Mouse (Mus musculus) hematopoietic stem cell, adult 5-6 weeks (primary cell): ENCODE results near the gene Abcb8. TPM values are rescaled to one million over a fixed set of nuclear protein-coding genes. Genes with fewer than 3 reads are reported as not detected.
A peak's percentile ranks its signal among the peaks of the same experiment; 100 is the strongest.

Experiments used
- ATAC-seq, 2 experiments: fragments of 125-278 bp in 1 of 2; replicated peaks in 1 of 2; 2 replicates each; pipeline ENCODE4 v1.8.0; 2016 to 2017; ENCODE audit warnings: inconsistent platforms in 2 of 2, mild to moderate bottlenecking in 2 of 2, moderate number of reproducible peaks in 2 of 2, low read depth in 1 of 2, moderate TSS enrichment in 1 of 2; ENCODE audit not compliant: low FRiP score in 2 of 2, poor library complexity in 2 of 2, severe bottlenecking in 2 of 2, insufficient read depth in 1 of 2, low TSS enrichment in 1 of 2
- total RNA-seq: library from RNA; stranded (forward); fragments of 172-1452, 232-1000 nt; gene quantifications from 2 replicates; pipeline ENCODE4 v1.2.3, GENCODE M21; 2017

Gene Abcb8
- total RNA-seq, 1 experiment from 2014 or later: 8.6 TPM

DNA sequence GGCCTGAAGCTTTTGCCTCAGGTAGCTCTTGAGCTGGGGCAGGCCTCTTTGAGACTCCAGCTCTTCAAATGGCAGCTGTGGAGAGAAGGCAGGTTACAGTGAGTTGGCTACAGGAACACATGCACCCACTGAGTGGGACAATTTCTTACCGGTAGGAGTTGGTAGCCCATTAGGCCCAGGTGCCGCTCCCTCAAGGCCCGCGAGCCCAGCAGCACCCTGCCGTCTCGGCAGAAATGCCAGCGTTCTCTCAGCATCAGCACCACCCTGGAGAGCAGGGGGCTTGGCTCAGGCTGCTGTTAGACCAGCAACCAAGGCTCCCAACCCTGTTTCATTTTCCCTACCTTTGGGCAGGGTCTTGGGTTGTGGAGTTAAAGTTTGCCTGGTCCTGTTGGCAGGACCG, 47.7 kb downstream of the Abcb8 start:
- ATAC-seq: no peak

GRCm38 (mm10) chr5:24442029-24442428, 48.6 kb downstream of the Abcb8 start:
- ATAC-seq: no peak

- ATAC-seq: no peak
Observed at GRCm38 (mm10) chr5:24443204-24443603, 49.7 kb downstream of the Abcb8 start.

- no peak for ATAC-seq
Observed at GRCm38 (mm10) chr5:24443927-24444326, 50.5 kb downstream of the Abcb8 start.

DNA sequence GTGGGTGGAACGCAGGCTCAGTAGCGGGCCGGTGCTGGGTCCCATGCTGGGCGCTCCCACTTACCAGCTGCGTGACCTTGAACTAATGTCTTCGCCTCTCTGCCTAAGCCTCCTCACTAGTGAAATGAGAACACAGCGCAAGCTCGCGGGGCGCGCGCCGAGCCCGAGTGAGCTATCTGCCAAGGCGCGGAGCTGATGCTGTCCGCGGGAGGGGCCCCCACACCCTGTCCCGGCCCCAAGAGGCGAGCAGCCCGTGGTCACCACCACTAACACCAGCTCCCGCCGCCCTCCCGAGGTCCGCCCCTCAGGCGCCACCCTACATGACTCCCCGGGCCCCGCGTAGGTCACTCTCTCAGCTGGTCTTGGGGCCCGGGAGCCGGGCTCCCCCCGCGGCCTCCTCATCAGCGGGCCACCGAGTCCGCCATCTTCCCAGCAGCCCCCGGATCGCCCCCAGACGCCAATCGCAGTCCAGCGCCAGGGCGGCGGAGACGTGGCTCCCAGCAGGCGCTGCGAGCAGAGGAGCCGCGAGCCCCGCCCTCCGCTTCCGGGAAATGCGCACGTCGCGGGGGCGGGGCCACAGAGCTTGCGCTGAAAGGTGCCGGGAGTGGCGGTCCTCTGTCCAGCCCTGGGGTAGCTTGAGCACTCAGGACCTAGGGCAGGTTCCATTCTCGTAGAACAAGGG, 51.4 kb downstream of the Abcb8 start, which contains the start of gene Fastk:
TSS of gene Fastk (minus strand) at position 542 of the 682 bp plus-strand sequence.
- peak; percentile 56 to 73 for ATAC-seq

GRCm38 (mm10) chr5:24445428-24446080, 52.1 kb downstream of the Abcb8 start:
- no peak for ATAC-seq

- ATAC-seq: no peak
Observed at GRCm38 (mm10) chr5:24446630-24447029, 53.2 kb downstream of the Abcb8 start.

DNA sequence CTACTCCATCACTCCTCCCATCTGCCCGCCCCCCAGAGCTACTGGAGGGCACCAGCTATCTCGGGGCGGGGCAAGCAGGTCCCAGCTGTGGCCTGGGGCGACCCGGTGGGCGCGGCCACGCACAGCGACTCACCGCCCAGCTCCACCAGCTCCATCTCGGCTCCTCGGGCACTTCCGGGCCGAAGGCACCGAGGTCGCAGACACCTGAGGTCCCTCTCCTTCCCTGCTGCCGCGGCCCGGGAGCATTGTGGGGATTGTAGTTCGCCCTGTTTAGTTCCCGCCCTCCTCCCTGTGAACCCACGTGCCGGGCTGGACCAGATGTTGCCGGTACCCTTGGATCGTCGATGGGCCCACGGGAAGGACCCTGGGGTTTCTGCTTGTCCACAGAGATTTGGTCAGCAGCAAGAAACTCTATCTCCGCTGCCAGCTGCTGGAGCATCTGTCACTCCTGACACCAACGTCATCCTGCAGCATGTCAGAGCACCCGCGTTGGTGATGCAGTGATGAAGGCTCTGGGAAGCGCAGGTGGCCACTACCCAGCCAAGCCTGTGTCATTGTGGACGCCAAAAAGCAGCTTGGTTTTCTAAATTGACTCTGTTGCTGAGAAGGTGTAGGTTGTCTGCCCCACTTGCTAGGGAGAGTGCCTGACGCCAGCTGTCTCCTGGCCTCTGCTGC, 54.3 kb downstream of the Abcb8 start, which contains the start of gene Tmub1:
TSS of gene Tmub1 (minus strand) at position 231 of the 675 bp plus-strand sequence.
- ATAC-seq: peak; percentile 52 to 67

DNA sequence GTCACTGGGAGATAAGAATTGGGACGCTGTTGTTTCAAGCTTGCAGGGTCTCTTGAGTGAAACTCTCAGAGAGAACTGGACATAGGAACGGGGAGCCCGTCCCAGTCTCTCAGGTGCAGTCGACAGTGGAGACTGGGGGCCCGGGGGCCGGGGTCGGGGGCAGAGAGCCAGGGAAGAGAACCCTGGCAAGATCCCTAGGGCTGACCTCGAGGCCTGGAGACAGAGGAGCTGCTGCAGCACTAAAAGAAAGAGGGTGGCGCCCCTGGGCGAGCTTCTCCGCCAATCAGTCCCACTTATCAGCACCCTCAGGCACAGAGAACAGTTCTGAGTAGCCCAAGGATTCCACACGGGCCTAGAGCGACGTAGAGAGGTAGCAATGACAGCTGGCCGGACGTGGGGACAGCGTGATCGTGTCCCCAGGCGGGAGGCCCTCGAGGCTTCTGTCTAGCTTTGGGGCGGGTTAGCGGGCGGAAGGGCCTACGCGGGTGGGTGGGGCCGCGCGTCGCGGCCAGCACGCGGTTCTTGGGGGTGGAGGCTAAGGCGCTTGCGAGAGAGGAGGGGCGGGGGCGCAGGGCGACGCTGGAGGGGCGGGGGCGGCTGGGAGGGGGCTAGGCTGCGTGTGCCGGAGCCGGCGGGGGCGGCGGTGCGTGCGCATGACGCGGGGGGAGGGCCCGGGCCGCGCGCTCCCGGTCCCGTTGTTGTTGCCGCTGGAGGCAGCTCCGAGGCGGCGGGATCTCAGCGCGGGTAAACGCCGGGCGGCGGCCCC, 58.0 kb downstream of the Abcb8 start:
- ATAC-seq: peak; percentile 72 to 81

DNA sequence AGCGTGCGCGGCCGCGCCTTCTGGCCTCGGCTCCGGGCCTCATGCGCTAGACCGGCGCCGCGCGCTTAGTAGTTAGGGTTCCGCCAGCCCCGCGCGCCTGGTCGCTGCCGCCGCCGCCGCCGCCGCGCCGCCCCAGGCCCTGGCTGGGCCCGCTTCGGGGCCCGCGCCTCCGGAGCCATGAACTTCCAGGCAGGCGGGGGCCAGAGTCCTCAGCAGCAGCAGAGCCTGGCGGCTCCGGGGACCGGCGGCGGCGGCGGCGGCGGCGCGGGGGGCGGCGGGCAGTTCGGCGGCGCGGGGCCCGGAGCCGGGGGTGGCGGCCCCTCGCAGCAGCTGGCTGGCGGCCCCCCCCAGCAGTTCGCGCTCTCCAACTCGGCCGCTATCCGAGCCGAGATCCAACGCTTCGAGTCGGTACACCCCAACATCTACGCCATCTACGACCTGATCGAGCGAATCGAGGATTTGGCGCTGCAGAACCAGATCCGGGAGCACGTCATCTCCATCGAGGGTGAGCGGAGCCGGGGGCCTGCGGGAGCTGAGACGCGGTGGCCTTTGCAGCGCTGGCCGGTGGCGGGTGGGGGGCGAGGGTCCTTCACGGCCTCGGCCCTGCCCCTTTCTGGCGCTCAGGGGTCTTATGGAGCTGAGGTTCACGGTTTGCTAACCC, 58.7 kb downstream of the Abcb8 start, which contains the start of gene Agap3:
TSS of gene Agap3 (plus strand) at position 148 of the 661 bp plus-strand sequence.
- ATAC-seq: no peak

DNA sequence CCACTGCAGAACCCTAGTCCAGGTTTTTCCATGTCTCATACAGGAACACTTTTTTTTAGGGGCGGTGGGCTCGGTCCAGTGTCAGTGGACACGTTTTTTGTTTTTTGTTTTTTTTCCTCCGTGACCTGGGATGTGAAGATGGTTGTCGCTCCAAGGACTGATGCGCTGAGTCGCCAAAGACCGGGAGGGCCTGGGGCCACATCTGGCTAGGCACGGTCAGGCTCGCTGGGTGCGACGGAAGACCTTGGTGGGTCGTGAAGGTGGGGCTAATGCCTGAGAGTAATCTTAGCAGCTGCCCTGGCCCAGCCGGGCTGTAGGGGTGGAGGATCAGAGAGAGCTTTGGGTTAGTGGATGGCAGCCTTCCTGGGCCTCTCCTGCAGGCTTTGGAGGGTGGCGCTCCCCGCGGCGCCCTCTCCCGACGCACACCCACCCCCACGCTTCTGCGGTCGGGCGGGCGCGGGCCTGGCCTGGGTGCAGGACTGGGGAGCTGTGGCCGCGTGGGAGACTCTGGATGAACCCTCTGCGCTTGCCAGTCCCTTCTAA, 59.3 kb downstream of the Abcb8 start:
- ATAC-seq: peak; percentile 18 to 23; a peak in 2 of 4 replicates

GRCm38 (mm10) chr5:24453283-24453984, 60.0 kb downstream of the Abcb8 start:
- ATAC-seq: no peak

DNA sequence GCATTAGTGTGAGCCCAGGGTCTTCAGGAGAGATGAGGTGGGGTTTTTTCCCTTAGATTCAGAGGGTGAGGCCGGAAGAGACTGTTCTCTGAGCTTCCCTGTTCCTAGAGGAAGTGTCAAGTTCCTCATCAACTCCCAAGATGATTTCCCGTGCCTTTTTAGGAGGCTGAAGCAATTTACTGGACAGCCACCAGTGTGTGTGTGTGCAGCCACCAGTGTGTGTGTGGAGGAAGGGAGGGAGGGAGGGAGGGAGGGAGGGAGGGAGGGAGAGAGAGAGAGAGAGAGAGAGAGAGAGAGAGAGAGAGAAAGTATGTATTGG, 60.5 kb downstream of the Abcb8 start:
- ATAC-seq: no peak

DNA sequence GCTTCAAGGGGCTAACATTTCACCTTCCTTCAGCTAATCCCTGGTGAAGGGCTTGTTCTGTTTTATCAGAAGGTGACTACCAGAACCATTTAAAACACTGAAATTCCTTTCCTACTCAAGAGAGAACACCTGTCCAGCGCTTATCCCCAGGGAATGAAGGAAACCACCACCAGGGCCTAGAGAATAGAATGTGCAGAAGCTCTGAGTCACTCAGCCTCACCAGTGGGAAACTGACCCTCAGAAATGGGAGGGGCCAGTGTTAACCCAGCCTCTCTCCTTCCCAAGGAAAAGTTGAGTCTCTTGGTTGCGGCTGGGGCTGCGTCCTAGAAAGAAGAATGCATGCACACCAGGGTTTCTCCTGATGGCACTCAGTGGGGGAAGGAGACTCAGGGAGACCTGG, 61.6 kb downstream of the Abcb8 start:
- no peak for ATAC-seq

- ATAC-seq: no peak
Observed at GRCm38 (mm10) chr5:24455613-24456012, 62.1 kb downstream of the Abcb8 start.
